Mouse (Mus musculus): ENCODE results near the gene Pik3c2a. TPM values are rescaled to one million over a fixed set of nuclear protein-coding genes. Genes with fewer than 3 reads are reported as not detected.

Pik3c2a gene
- polyA plus RNA-seq, 1 experiment: 20.0 TPM

DNA sequence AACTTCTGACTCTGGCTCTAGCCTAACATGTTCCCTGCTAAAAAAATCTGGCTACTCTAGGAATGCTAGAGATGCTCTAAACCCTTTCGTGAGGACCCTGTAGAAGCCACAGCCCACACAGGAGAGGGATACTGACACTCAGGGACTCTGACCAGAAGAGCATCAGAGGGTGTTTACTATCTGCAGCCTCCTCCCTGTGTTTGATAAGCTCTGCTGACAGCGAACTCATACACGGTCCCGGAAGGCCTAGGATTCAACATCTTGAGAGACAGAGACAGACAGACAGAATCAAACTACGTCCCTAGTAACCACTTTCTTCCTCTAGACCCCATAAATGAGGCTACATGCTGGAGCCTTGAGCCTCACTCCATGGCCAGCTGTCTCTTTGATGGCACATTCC is 155.3 kb downstream of the Pik3c2a start:
- no peak overlapping the region for H3K27ac ChIP-seq (ENCODE audit: insufficient read depth, low read length)
- TF ChIP-seq CTCF (IDR thresholded peaks at IDR 0.05; ENCODE audit: borderline replicate concordance, insufficient read depth, low read depth, low read length) (no peak), POLR2A (IDR thresholded peaks at IDR 0.05; ENCODE audit: borderline replicate concordance, insufficient read depth, low read length) (no peak)

More for the DNA sequence above, 155.3 kb downstream of the Pik3c2a start:
- no peak overlapping the region for H3K4me3 ChIP-seq (replicated peaks; ENCODE audit: insufficient read depth, low read depth, low read length)
- no peaks in the 10 kb centered on the region for H3K27me3 ChIP-seq (ENCODE audit: control insufficient read depth, insufficient read depth, low read length)
- H3K4me1 ChIP-seq (ENCODE audit: control insufficient read depth, insufficient read depth, low read length): no peaks in the 10 kb centered on the region; the same call in 1 of the 2 replicates
- WGBS: 84% methylated on average over 5 of the region's 5 CpGs
- no peak for DNase-seq

Other genes starting within 250 kb of the Pik3c2a start
- gene Plekha7, start 135.1 kb downstream of the Pik3c2a start, polyA plus RNA-seq (2012; rRNA removed): 13.5 and 13.8 TPM in 2 replicates
- gene Rps13, start 109.3 kb downstream of the Pik3c2a start, polyA plus RNA-seq (2012; rRNA removed): 480 TPM in 2 replicates
- 8.0 and 8.3 TPM in 2 replicates for gene Nucb2, start 60.9 kb upstream of the Pik3c2a start, polyA plus RNA-seq (2012; rRNA removed)

All from cerebellum, adult 2 months (tissue).